Mouse (Mus musculus) kidney, adult 2 months (tissue): ENCODE measurements around the gene Ccdc144b.
A peak's percentile ranks its signal among the peaks of the same experiment; 100 is the strongest.

Experiments
- CTCF ChIP-seq: fragments of 200-500 bp; conservative IDR thresholded peaks from 2 replicates; pipeline ENCODE4 v1.5.1; 2011; ENCODE audit warnings: low read depth, mild to moderate bottlenecking, control low read depth, low read length, moderate library complexity, mixed read lengths; ENCODE audit not compliant: insufficient read depth, insufficient read length
- POLR2A ChIP-seq: fragments of 200-500 bp; IDR thresholded peaks from one replicate; pipeline ENCODE4 v1.6.1; 2011; ENCODE audit warnings: low read depth, low read length, control low read depth

DNA sequence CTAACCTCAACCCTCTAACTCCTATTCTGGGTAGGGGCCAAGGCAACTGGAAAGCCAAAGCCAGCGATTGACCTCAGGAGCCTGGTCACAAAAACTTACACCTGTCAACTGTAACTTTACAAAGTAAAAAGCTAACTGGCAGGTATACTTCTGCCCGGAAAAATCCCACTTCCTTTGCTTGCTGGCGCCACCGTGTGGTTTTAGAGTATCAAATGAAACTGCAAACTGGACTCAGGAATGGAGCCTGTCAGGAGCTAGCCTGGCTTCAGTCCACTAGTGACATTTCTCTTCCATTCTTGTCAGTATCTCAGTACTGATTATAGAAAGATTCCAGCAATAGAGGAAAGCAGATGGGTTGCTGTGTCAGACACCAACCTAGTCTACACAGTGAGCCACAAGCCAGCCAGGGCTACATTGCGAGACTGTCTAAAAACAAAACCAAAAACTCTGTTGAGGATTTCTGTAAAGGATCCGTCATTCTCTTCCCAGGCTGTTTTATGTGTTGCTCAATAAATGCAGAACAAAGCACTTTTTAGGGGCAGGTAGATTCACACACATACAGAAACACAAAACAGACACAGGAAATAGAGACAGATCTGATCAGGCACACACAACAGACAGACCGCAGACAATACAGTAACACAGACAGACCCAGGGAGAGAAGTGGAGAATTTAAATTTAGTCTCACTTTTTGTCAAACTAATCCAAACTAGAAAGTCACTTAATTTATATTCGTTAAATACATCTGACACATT lies 6.9 kb upstream of the Ccdc144b start:
- TF ChIP-seq POLR2A = no peak
- TF ChIP-seq CTCF = peak; percentile 77
